Mouse (Mus musculus) forebrain, embryonic 16.5 days (tissue): ENCODE measurements at regions not wholly inside any gene's neighbourhood (a gene's known extent, or its start where the extent isn't known, plus 50 kb on each side); places are given as distances from the start of the nearest gene placed in this dataset.

Source experiments
- ATAC-seq: fragments of 200-750 bp; cut with Nextera tagmentation; 2 replicates; pipeline ENCODE4 v1.8.0; 2017; ENCODE audit warnings: mild to moderate bottlenecking, moderate library complexity
- H3K27ac ChIP-seq: fragments of 300-500 bp; sonication (generic); 2 replicates; pipeline ENCODE4 v1.5.1; 2014; ENCODE audit warnings: low read length, control low read depth
- H3K27me3 ChIP-seq: fragments of 300-500 bp; sonication (generic); replicated peaks from 2 replicates; pipeline ENCODE4 v1.6.1; 2014; ENCODE audit warnings: low read length; ENCODE audit not compliant: control insufficient read depth, insufficient read depth
- H3K36me3 ChIP-seq: fragments of 300-500 bp; sonication (generic); 2 replicates; pipeline ENCODE4 v1.6.1; 2014; ENCODE audit not compliant: control insufficient read depth, insufficient read depth
- H3K4me1 ChIP-seq: fragments of 300-500 bp; sonication (generic); replicated peaks from 2 replicates; pipeline ENCODE4 v1.6.1; 2014; ENCODE audit warnings: low read length; ENCODE audit not compliant: control insufficient read depth, insufficient read depth
- H3K4me2 ChIP-seq: fragments of 300-500 bp; sonication (generic); 2 replicates; pipeline ENCODE4 v1.6.1; 2014; ENCODE audit warnings: mild to moderate bottlenecking, low read length, control low read depth
- H3K4me3 ChIP-seq: fragments of 300-500 bp; sonication (generic); replicated peaks from 2 replicates; pipeline ENCODE4 v1.5.1; 2014; ENCODE audit warnings: mild to moderate bottlenecking, low read length, control low read depth
- H3K9ac ChIP-seq: fragments of 300-500 bp; sonication (generic); replicated peaks from 2 replicates; pipeline ENCODE4 v1.6.1; 2014; ENCODE audit warnings: low read depth, low read length, control low read depth
- H3K9me3 ChIP-seq: fragments of 300-500 bp; sonication (generic); 2 replicates; pipeline ENCODE4 v1.6.1; 2016; ENCODE audit warnings: low read length; ENCODE audit not compliant: control insufficient read depth
- WGBS: fragments of 180-500 bp; shearing (Covaris S2); extraction: QIAGEN DNeasy Blood & Tissue Kit; methylation state at CpG from one replicate; pipeline ENCODE4 v1.1.7; 2014; 5-methylcytosine and 5-hydroxymethylcytosine counted together

- peaks cover 6% of the 10 kb centered on the region for H3K4me1 ChIP-seq
- H3K36me3 ChIP-seq, result no peaks in the 10 kb centered on the region
- no peak overlapping the region for H3K4me3 ChIP-seq
- H3K9me3 ChIP-seq, result no peaks in the 10 kb centered on the region
- WGBS, result 66% methylated on average over 7 of the region's 7 CpGs
- no peak for ATAC-seq
- H3K27me3 ChIP-seq, result no peaks in the 10 kb centered on the region
- no peak overlapping the region for H3K4me2 ChIP-seq
- H3K27ac ChIP-seq, result no peak overlapping the region
- H3K9ac ChIP-seq, result no peak overlapping the region
These were observed 74.6 kb upstream of the Cnot2 start for GRCm38 (mm10) chr10:116655891-116656290.

- Histone ChIP-seq H3K4me2 (no peak overlapping the region), H3K27ac (no peak overlapping the region), H3K4me3 (no peak overlapping the region), H3K4me1 (peaks cover 6% of the 10 kb centered on the region), H3K9ac (no peak overlapping the region), H3K9me3 (no peaks in the 10 kb centered on the region), H3K36me3 (no peaks in the 10 kb centered on the region), H3K27me3 (no peaks in the 10 kb centered on the region)
- WGBS, result 81% methylated on average over 6 of the region's 6 CpGs
- no peak for ATAC-seq
These were observed 73.9 kb upstream of the Cnot2 start for GRCm38 (mm10) chr10:116655018-116655807.

- H3K36me3 ChIP-seq, result no peaks in the 10 kb centered on the region
- WGBS, result 95% methylated on average over 14 of the region's 14 CpGs
- H3K27me3 ChIP-seq, result no peaks in the 10 kb centered on the region
- H3K27ac ChIP-seq, result no peak overlapping the region
- no peak overlapping the region for H3K4me2 ChIP-seq
- peaks cover 6% of the 10 kb centered on the region for H3K4me1 ChIP-seq
- no peak overlapping the region for H3K4me3 ChIP-seq
- no peaks in the 10 kb centered on the region for H3K9me3 ChIP-seq
- ATAC-seq, result no peak
- H3K9ac ChIP-seq, result no peak overlapping the region
These were observed 72.8 kb upstream of the Cnot2 start for GRCm38 (mm10) chr10:116654091-116654490.

GRCm38 (mm10) chr10:116653511-116653945 is 72.2 kb upstream of the Cnot2 start:
- H3K9me3 ChIP-seq, result no peaks in the 10 kb centered on the region
- no peaks in the 10 kb centered on the region for H3K36me3 ChIP-seq
- peak overlapping the region; percentile 7 for H3K4me3 ChIP-seq
- whole genome bisulfite sequencing, result 59% methylated on average over 12 of the region's 12 CpGs
- H3K27ac ChIP-seq, result peak overlapping the region; percentile 68
- H3K4me2 ChIP-seq, result peak overlapping the region; percentile 24; the same call in 1 of the 2 replicates
- no peaks in the 10 kb centered on the region for H3K27me3 ChIP-seq
- H3K9ac ChIP-seq, result no peak overlapping the region
- ATAC-seq, result peak; percentile 91
- peaks cover 6% of the 10 kb centered on the region for H3K4me1 ChIP-seq

- 94% methylated on average over 3 of the region's 3 CpGs for WGBS
- Histone ChIP-seq H3K36me3 (no peaks in the 10 kb centered on the region), H3K9ac (no peak overlapping the region), H3K27ac (no peak overlapping the region), H3K4me3 (no peak overlapping the region), H3K9me3 (no peaks in the 10 kb centered on the region), H3K27me3 (no peaks in the 10 kb centered on the region), H3K4me1 (no peaks in the 10 kb centered on the region; the same call in 1 of the 2 replicates), H3K4me2 (no peak overlapping the region)
- ATAC-seq, result no peak
These were observed 68.0 kb upstream of the Cnot2 start for GRCm38 (mm10) chr10:116649287-116649686.

- Histone ChIP-seq H3K4me1 (no peaks in the 10 kb centered on the region), H3K9me3 (no peaks in the 10 kb centered on the region), H3K27me3 (no peaks in the 10 kb centered on the region), H3K4me2 (no peak overlapping the region), H3K4me3 (no peak overlapping the region), H3K9ac (no peak overlapping the region), H3K36me3 (no peaks in the 10 kb centered on the region), H3K27ac (no peak overlapping the region)
- ATAC-seq, result no peak
- 43% methylated on average over 7 of the region's 7 CpGs for WGBS
These were observed 64.7 kb upstream of the Cnot2 start for GRCm38 (mm10) chr10:116646035-116646434.

GRCm38 (mm10) chr10:116645631-116646030 is 64.3 kb upstream of the Cnot2 start:
- Histone ChIP-seq H3K9ac (no peak overlapping the region), H3K36me3 (no peaks in the 10 kb centered on the region)

GRCm38 (mm10) chr10:116645108-116645507 is 63.8 kb upstream of the Cnot2 start:
- Histone ChIP-seq H3K9ac (no peak overlapping the region), H3K27me3 (no peaks in the 10 kb centered on the region), H3K4me1 (no peaks in the 10 kb centered on the region), H3K4me3 (no peak overlapping the region), H3K9me3 (no peaks in the 10 kb centered on the region), H3K36me3 (no peaks in the 10 kb centered on the region), H3K27ac (no peak overlapping the region), H3K4me2 (no peak overlapping the region)
- 90% methylated on average over 9 of the region's 9 CpGs for WGBS
- ATAC-seq, result no peak; the same call in 1 of the 2 replicates

More at GRCm38 (mm10) chr10:116645631-116646030, 64.3 kb upstream of the Cnot2 start:
- Histone ChIP-seq H3K4me1 (no peaks in the 10 kb centered on the region), H3K4me2 (no peak overlapping the region), H3K4me3 (no peak overlapping the region), H3K27ac (no peak overlapping the region), H3K27me3 (no peaks in the 10 kb centered on the region), H3K9me3 (no peaks in the 10 kb centered on the region)
- WGBS, result 48% methylated on average over 7 of the region's 7 CpGs
- ATAC-seq, result no peak
